Mouse (Mus musculus) heart, postnatal 0 days (tissue): Measurements from ENCODE around the gene Nkx2-3. TPM values are rescaled to one million over a fixed set of nuclear protein-coding genes. Genes with fewer than 3 reads are reported as not detected.

Experiments
- ATAC-seq: fragments of 200-750 bp; cut with Nextera tagmentation; 2 replicates; pipeline ENCODE4 v1.8.0; 2017; ENCODE audit warnings: low read depth, moderate number of reproducible peaks, moderate library complexity; ENCODE audit not compliant: insufficient read depth
- DNase-seq: peaks from one replicate; pipeline ENCODE4 v3.0.0-alpha.2; 2016; ENCODE audit warnings: low spot score
- H3K27ac ChIP-seq: fragments of 300-500 bp; sonication (generic); 2 replicates; pipeline ENCODE4 v1.5.1; 2014; ENCODE audit warnings: low read depth, mild to moderate bottlenecking
- H3K27me3 ChIP-seq: fragments of 300-500 bp; sonication (generic); 2 replicates; pipeline ENCODE4 v1.6.1; 2014; ENCODE audit warnings: low read length, mixed read lengths; ENCODE audit not compliant: control insufficient read depth, insufficient read depth
- H3K36me3 ChIP-seq: fragments of 300-500 bp; sonication (generic); replicated peaks from 2 replicates; pipeline ENCODE4 v1.6.1; 2014; ENCODE audit warnings: low read length, mixed read lengths; ENCODE audit not compliant: control insufficient read depth, insufficient read depth
- H3K4me1 ChIP-seq: fragments of 300-500 bp; sonication (generic); 2 replicates; pipeline ENCODE4 v1.6.1; 2014; ENCODE audit warnings: antibody characterized with exemption; ENCODE audit not compliant: control insufficient read depth, insufficient read depth
- H3K4me2 ChIP-seq: fragments of 300-500 bp; sonication (generic); 2 replicates; pipeline ENCODE4 v1.6.1; 2014; ENCODE audit warnings: low read depth, mild to moderate bottlenecking, low read length, moderate library complexity
- H3K4me3 ChIP-seq: fragments of 300-500 bp; sonication (generic); 2 replicates; pipeline ENCODE4 v1.5.1; 2014; ENCODE audit warnings: low read depth, low read length
- H3K9ac ChIP-seq: fragments of 300-500 bp; sonication (generic); replicated peaks from 2 replicates; pipeline ENCODE4 v1.6.1; 2014; ENCODE audit warnings: low read depth, low read length, mixed read lengths
- H3K9me3 ChIP-seq: fragments of 300-500 bp; sonication (generic); replicated peaks from 2 replicates; pipeline ENCODE4 v1.6.1; 2016; ENCODE audit warnings: low read length; ENCODE audit not compliant: control insufficient read depth
- CTCF ChIP-seq: IDR thresholded peaks from 2 replicates; pipeline ENCODE4 v1.5.1; 2016; ENCODE audit warnings: antibody characterized with exemption, control low read depth, low read depth
- EP300 ChIP-seq: IDR thresholded peaks from 2 replicates; pipeline ENCODE4 v1.6.1; 2016; ENCODE audit warnings: antibody characterized with exemption, low read depth
- WGBS: fragments of 180-500 bp; shearing (Covaris S2); extraction: QIAGEN DNeasy Blood & Tissue Kit; methylation state at CpG from one replicate; pipeline ENCODE4 v1.1.7; 2014; 5-methylcytosine and 5-hydroxymethylcytosine counted together
- polyA plus RNA-seq: library from polyadenylated mRNA; unstranded; fragments of >200 nt; fragmentation: Nextera tagmentation; extraction: Ambion mirVana; gene quantifications from 2 replicates; pipeline ENCODE4 v1.2.1, GENCODE M21; 2015
- total RNA-seq: library from RNA; depleted of rRNA; stranded (reverse); fragments of >200 nt; gene quantifications from 2 replicates; pipeline ENCODE4 v1.2.3, GENCODE M21; 2014; ENCODE audit warnings: low replicate concordance

The Nkx2-3 gene
- total and polyA plus RNA-seq, 2 experiments from 2014 or later = 0.15 TPM; not detected in 1

- DNase-seq (no peak), ATAC-seq (no peak)
- H3K27ac ChIP-seq = no peak overlapping the region
- peaks cover 98% of the 10 kb centered on the region for H3K27me3 ChIP-seq
- H3K9ac ChIP-seq = no peak overlapping the region
- H3K4me3 ChIP-seq = no peak overlapping the region
- WGBS = 19% methylated on average over 5 of the region's 5 CpGs
- no peaks in the 10 kb centered on the region for H3K36me3 ChIP-seq
- H3K9me3 ChIP-seq = no peaks in the 10 kb centered on the region
- TF ChIP-seq EP300 (no peak), CTCF (no peak)
- H3K4me1 ChIP-seq = no peaks in the 10 kb centered on the region
- no peak overlapping the region for H3K4me2 ChIP-seq
These were observed 15.1 kb upstream of the Nkx2-3 start for GRCm38 (mm10) chr19:43596981-43597380.

GRCm38 (mm10) chr19:43598741-43599660 lies 13.1 kb upstream of the Nkx2-3 start:
- H3K9me3 ChIP-seq = no peaks in the 10 kb centered on the region
- no peak for ATAC-seq
- peaks cover 99% of the 10 kb centered on the region for H3K27me3 ChIP-seq
- no peak overlapping the region for H3K4me3 ChIP-seq
- no peaks in the 10 kb centered on the region for H3K36me3 ChIP-seq
- TF ChIP-seq EP300 = no peak
- TF ChIP-seq CTCF = no peak
- DNase-seq = no peak
- H3K9ac ChIP-seq = no peak overlapping the region
- no peaks in the 10 kb centered on the region for H3K4me1 ChIP-seq
- WGBS = 6% methylated on average over 25 of the region's 25 CpGs
- H3K4me2 ChIP-seq = no peak overlapping the region
- no peak overlapping the region for H3K27ac ChIP-seq

- Histone ChIP-seq H3K4me1 (no peaks in the 10 kb centered on the region), H3K9ac (no peak overlapping the region), H3K27me3 (peaks cover 100% of the 10 kb centered on the region), H3K4me2 (no peak overlapping the region), H3K4me3 (no peak overlapping the region), H3K36me3 (no peaks in the 10 kb centered on the region), H3K9me3 (no peaks in the 10 kb centered on the region), H3K27ac (no peak overlapping the region)
- WGBS = 1% methylated on average over 27 of the region's 27 CpGs
- DNase-seq (no peak), ATAC-seq (no peak)
- TF ChIP-seq EP300 (no peak), CTCF (no peak)
These were observed 12.2 kb upstream of the Nkx2-3 start for GRCm38 (mm10) chr19:43599776-43600544.

- TF ChIP-seq EP300 = no peak
- TF ChIP-seq CTCF = no peak
- no peak for ATAC-seq
- H3K27ac ChIP-seq = no peak overlapping the region
- WGBS = 5% methylated on average over 33 of the region's 33 CpGs
- H3K36me3 ChIP-seq = no peaks in the 10 kb centered on the region
- DNase-seq = no peak
- peaks cover 100% of the 10 kb centered on the region for H3K27me3 ChIP-seq
- no peak overlapping the region for H3K4me2 ChIP-seq
- no peaks in the 10 kb centered on the region for H3K9me3 ChIP-seq
- H3K4me1 ChIP-seq = no peaks in the 10 kb centered on the region
- no peak overlapping the region for H3K4me3 ChIP-seq
- no peak overlapping the region for H3K9ac ChIP-seq
These were observed 11.4 kb upstream of the Nkx2-3 start for GRCm38 (mm10) chr19:43600545-43601331.

- H3K9me3 ChIP-seq = no peaks in the 10 kb centered on the region
- TF ChIP-seq EP300 (no peak), CTCF (no peak)
- peaks cover 100% of the 10 kb centered on the region for H3K27me3 ChIP-seq
- no peak overlapping the region for H3K4me3 ChIP-seq
- no peak overlapping the region for H3K4me2 ChIP-seq
- WGBS = 5% methylated on average over 27 of the region's 27 CpGs
- no peak overlapping the region for H3K9ac ChIP-seq
- ATAC-seq = no peak
- no peaks in the 10 kb centered on the region for H3K4me1 ChIP-seq
- no peaks in the 10 kb centered on the region for H3K36me3 ChIP-seq
- no peak overlapping the region for H3K27ac ChIP-seq
- DNase-seq = no peak
These were observed 10.7 kb upstream of the Nkx2-3 start for GRCm38 (mm10) chr19:43601440-43601839.
